Mouse (Mus musculus) cerebellum, adult 2 months (tissue): ENCODE measurements at regions not wholly inside any gene's neighbourhood (a gene's known extent, or its start where the extent isn't known, plus 50 kb on each side); places are given as distances from the start of the nearest gene placed in this dataset.

Source experiments
- CTCF ChIP-seq: fragments of 200-500 bp; IDR thresholded peaks from 2 replicates; pipeline ENCODE4 v1.5.1; 2011; ENCODE audit warnings: low read depth, mild to moderate bottlenecking, control low read depth, low read length, moderate library complexity, borderline replicate concordance; ENCODE audit not compliant: insufficient read depth
- POLR2A ChIP-seq: fragments of 200-500 bp; IDR thresholded peaks from 2 replicates; pipeline ENCODE4 v1.6.1; 2011; ENCODE audit warnings: low read length, control low read depth, borderline replicate concordance; ENCODE audit not compliant: insufficient read depth

DNA sequence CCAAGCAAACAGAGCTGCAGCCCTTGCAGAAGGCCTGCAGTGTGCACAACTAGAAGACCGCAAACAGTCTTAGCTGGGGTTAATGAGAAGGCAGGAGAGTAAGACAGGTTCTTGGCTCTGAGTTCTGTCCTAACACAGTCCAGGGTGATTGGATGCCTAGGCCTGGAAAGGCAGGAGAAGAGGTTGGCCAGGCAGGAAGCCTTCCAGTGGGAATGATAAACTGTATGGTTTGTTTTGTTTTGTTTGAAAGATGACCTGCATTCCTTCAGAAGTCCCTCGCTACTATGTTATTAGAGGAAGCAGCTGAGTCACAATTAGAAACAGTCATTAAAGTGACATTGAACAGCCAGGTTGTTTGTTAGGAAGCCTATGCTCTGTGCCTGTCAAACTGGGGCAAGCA lies 831.5 kb downstream of the Gm9195 start:
- no peak for TF ChIP-seq CTCF
- no peak for TF ChIP-seq POLR2A
